Mouse (Mus musculus) cortical plate, adult 2 months (tissue): Measurements from ENCODE around the gene Nlrp3.
"Not testable (repeated sequence)": the region's sequence is repeated elsewhere in the genome, so short reads cannot be mapped to it uniquely, and the experiment has no call there.

Experiments
- CTCF ChIP-seq: fragments of 200-500 bp; IDR thresholded peaks from 2 replicates; pipeline ENCODE4 v1.5.1; 2011; ENCODE audit warnings: mild to moderate bottlenecking, control low read depth, low read length; ENCODE audit not compliant: insufficient read depth; ENCODE audit errors: extremely low read depth
- POLR2A ChIP-seq: fragments of 200-500 bp; IDR thresholded peaks from 2 replicates; pipeline ENCODE4 v1.6.1; 2011; ENCODE audit warnings: mild to moderate bottlenecking, low read length, control low read depth; ENCODE audit not compliant: insufficient read depth; ENCODE audit errors: extremely low read depth

GRCm38 (mm10) chr11:59576135-59576534 lies 34.8 kb downstream of the Nlrp3 start, which contains the start of gene Olfr222:
- not testable (repeated sequence) for TF ChIP-seq CTCF, POLR2A
